Mouse (Mus musculus): ENCODE measurements at regions not wholly inside any gene's neighbourhood (a gene's known extent, or its start where the extent isn't known, plus 50 kb on each side); places are given as distances from the start of the nearest gene placed in this dataset.
A peak's percentile ranks its signal among the peaks of the same experiment; 100 is the strongest.

- Histone ChIP-seq H3K4me1 (peaks cover 43% of the 10 kb centered on the region), H3K27ac (peak overlapping the region; percentile 85), H3K9ac (no peak overlapping the region), H3K27me3 (no peaks in the 10 kb centered on the region), H3K9me3 (replicated peaks) (no peaks in the 10 kb centered on the region), H3K4me3 (replicated peaks) (no peak overlapping the region), H3K4me2 (peak overlapping the region; percentile 2; the same call in 1 of the 2 replicates), H3K36me3 (no peaks in the 10 kb centered on the region)
- under 1% methylated on average over 4 of the region's 4 CpGs for WGBS
- ATAC-seq (replicated peaks; ENCODE audit: low FRiP score) = peak; percentile 48; the same call in 1 of the 2 replicates
Observed at GRCm38 (mm10) chr14:48330965-48331622, 114.8 kb upstream of the Tmem260 start.

- Histone ChIP-seq H3K9me3 (replicated peaks) (no peaks in the 10 kb centered on the region), H3K4me1 (peaks cover 43% of the 10 kb centered on the region), H3K36me3 (no peaks in the 10 kb centered on the region), H3K4me2 (no peak overlapping the region), H3K27ac (peak overlapping the region; percentile 85), H3K27me3 (no peaks in the 10 kb centered on the region), H3K9ac (no peak overlapping the region), H3K4me3 (replicated peaks) (no peak overlapping the region)
- WGBS = 37% methylated on average over 2 of the region's 2 CpGs
- ATAC-seq (replicated peaks; ENCODE audit: low FRiP score) = no peak
Observed at GRCm38 (mm10) chr14:48331623-48332000, 114.3 kb upstream of the Tmem260 start.

- Histone ChIP-seq H3K4me1 (peaks cover 43% of the 10 kb centered on the region), H3K9ac (no peak overlapping the region), H3K36me3 (no peaks in the 10 kb centered on the region), H3K4me2 (no peak overlapping the region), H3K27me3 (no peaks in the 10 kb centered on the region), H3K9me3 (replicated peaks) (no peaks in the 10 kb centered on the region), H3K4me3 (replicated peaks) (no peak overlapping the region), H3K27ac (peak overlapping the region; percentile 85)
- peak; percentile 83 for ATAC-seq (replicated peaks; ENCODE audit: low FRiP score)
- WGBS = 11% methylated on average over 2 of the region's 2 CpGs
Observed at GRCm38 (mm10) chr14:48332193-48332592, 113.7 kb upstream of the Tmem260 start.

- peak; percentile 41; the same call in 1 of the 2 replicates for ATAC-seq (replicated peaks; ENCODE audit: low FRiP score)
- no peak overlapping the region for H3K4me2 ChIP-seq
- H3K27ac ChIP-seq = peak overlapping the region; percentile 85
- no peaks in the 10 kb centered on the region for H3K27me3 ChIP-seq
- 21% methylated on average over 4 of the region's 4 CpGs for WGBS
- H3K4me3 ChIP-seq (replicated peaks) = no peak overlapping the region
- no peak overlapping the region for H3K9ac ChIP-seq
- H3K4me1 ChIP-seq = peaks cover 43% of the 10 kb centered on the region
- H3K36me3 ChIP-seq = no peaks in the 10 kb centered on the region
- H3K9me3 ChIP-seq (replicated peaks) = no peaks in the 10 kb centered on the region
Observed at GRCm38 (mm10) chr14:48332660-48333059, 113.3 kb upstream of the Tmem260 start.

GRCm38 (mm10) chr14:48334106-48334809 lies 111.7 kb upstream of the Tmem260 start:
- Histone ChIP-seq H3K4me1 (peaks cover 43% of the 10 kb centered on the region), H3K27me3 (no peaks in the 10 kb centered on the region), H3K9me3 (replicated peaks) (no peaks in the 10 kb centered on the region), H3K27ac (no peak overlapping the region), H3K36me3 (no peaks in the 10 kb centered on the region), H3K4me3 (replicated peaks) (no peak overlapping the region), H3K9ac (no peak overlapping the region), H3K4me2 (no peak overlapping the region)
- WGBS = 48% methylated on average over 8 of the region's 8 CpGs
- no peak for ATAC-seq (replicated peaks; ENCODE audit: low FRiP score)

- no peaks in the 10 kb centered on the region for H3K27me3 ChIP-seq
- peaks cover 6% of the 10 kb centered on the region; the same call in 1 of the 2 replicates for H3K4me1 ChIP-seq
- H3K9ac ChIP-seq = no peak overlapping the region
- no peak overlapping the region for H3K4me3 ChIP-seq (replicated peaks)
- no peaks in the 10 kb centered on the region for H3K36me3 ChIP-seq
- WGBS = 79% methylated on average over 4 of the region's 4 CpGs
- no peaks in the 10 kb centered on the region for H3K9me3 ChIP-seq (replicated peaks)
- no peak overlapping the region for H3K4me2 ChIP-seq
- no peak for ATAC-seq (replicated peaks; ENCODE audit: low FRiP score)
- no peak overlapping the region for H3K27ac ChIP-seq
Observed at GRCm38 (mm10) chr14:48339434-48339833, 106.5 kb upstream of the Tmem260 start.

- Histone ChIP-seq H3K36me3 (no peaks in the 10 kb centered on the region), H3K27me3 (no peaks in the 10 kb centered on the region), H3K4me2 (no peak overlapping the region), H3K9me3 (replicated peaks) (no peaks in the 10 kb centered on the region), H3K27ac (no peak overlapping the region), H3K4me1 (no peaks in the 10 kb centered on the region), H3K9ac (no peak overlapping the region), H3K4me3 (replicated peaks) (no peak overlapping the region)
- no peak for ATAC-seq (replicated peaks; ENCODE audit: low FRiP score)
- WGBS = 73% methylated on average over 7 of the region's 7 CpGs
Observed at GRCm38 (mm10) chr14:48342944-48343343, 103.0 kb upstream of the Tmem260 start.

GRCm38 (mm10) chr14:48345956-48346355 lies 100.0 kb upstream of the Tmem260 start:
- no peaks in the 10 kb centered on the region for H3K9me3 ChIP-seq (replicated peaks)
- no peak for ATAC-seq (replicated peaks; ENCODE audit: low FRiP score)
- H3K36me3 ChIP-seq = no peaks in the 10 kb centered on the region
- H3K27me3 ChIP-seq = no peaks in the 10 kb centered on the region
- no peak overlapping the region for H3K27ac ChIP-seq
- WGBS = 85% methylated on average over 7 of the region's 7 CpGs
- no peak overlapping the region for H3K4me3 ChIP-seq (replicated peaks)
- no peak overlapping the region for H3K9ac ChIP-seq
- no peak overlapping the region for H3K4me2 ChIP-seq
- no peaks in the 10 kb centered on the region for H3K4me1 ChIP-seq

- 87% methylated on average over 9 of the region's 9 CpGs for WGBS
- Histone ChIP-seq H3K36me3 (no peaks in the 10 kb centered on the region), H3K9me3 (replicated peaks) (no peaks in the 10 kb centered on the region), H3K9ac (no peak overlapping the region), H3K4me3 (replicated peaks) (no peak overlapping the region), H3K4me2 (no peak overlapping the region), H3K27ac (no peak overlapping the region), H3K27me3 (no peaks in the 10 kb centered on the region), H3K4me1 (no peaks in the 10 kb centered on the region)
- ATAC-seq (replicated peaks; ENCODE audit: low FRiP score) = no peak
Observed at GRCm38 (mm10) chr14:48349392-48350044, 96.4 kb upstream of the Tmem260 start.

- no peak overlapping the region for H3K4me2 ChIP-seq
- H3K36me3 ChIP-seq = no peaks in the 10 kb centered on the region
- H3K4me1 ChIP-seq = 0 out of 2 replicates have a peak, but pooled peaks cover 1% of the 10 kb centered on the region
- H3K27me3 ChIP-seq = no peaks in the 10 kb centered on the region
- no peak overlapping the region for H3K9ac ChIP-seq
- ATAC-seq (replicated peaks; ENCODE audit: low FRiP score) = no peak
- no peak overlapping the region for H3K4me3 ChIP-seq (replicated peaks)
- no peak overlapping the region for H3K27ac ChIP-seq
- no peaks in the 10 kb centered on the region for H3K9me3 ChIP-seq (replicated peaks)
- WGBS = 68% methylated on average over 6 of the region's 6 CpGs
Observed at GRCm38 (mm10) chr14:48351652-48352051, 94.3 kb upstream of the Tmem260 start.

- no peak overlapping the region for H3K9ac ChIP-seq
- peaks cover 10% of the 10 kb centered on the region; the same call in 1 of the 2 replicates for H3K4me1 ChIP-seq
- H3K27me3 ChIP-seq = no peaks in the 10 kb centered on the region
- no peak overlapping the region for H3K4me3 ChIP-seq (replicated peaks)
- no peaks in the 10 kb centered on the region for H3K9me3 ChIP-seq (replicated peaks)
- ATAC-seq (replicated peaks; ENCODE audit: low FRiP score) = no peak
- H3K36me3 ChIP-seq = no peaks in the 10 kb centered on the region
- H3K27ac ChIP-seq = no peak overlapping the region
- H3K4me2 ChIP-seq = no peak overlapping the region
Observed at GRCm38 (mm10) chr14:48352825-48353224, 93.1 kb upstream of the Tmem260 start.

GRCm38 (mm10) chr14:48354176-48354575 lies 91.7 kb upstream of the Tmem260 start:
- Histone ChIP-seq H3K4me2 (no peak overlapping the region), H3K9ac (no peak overlapping the region), H3K36me3 (no peaks in the 10 kb centered on the region), H3K9me3 (replicated peaks) (no peaks in the 10 kb centered on the region), H3K27ac (no peak overlapping the region), H3K4me3 (replicated peaks) (no peak overlapping the region), H3K27me3 (peaks cover 2% of the 10 kb centered on the region; the same call in 1 of the 2 replicates), H3K4me1 (peaks cover 10% of the 10 kb centered on the region; the same call in 1 of the 2 replicates)
- WGBS = 17% methylated on average over 1 of the region's 1 CpGs
- no peak for ATAC-seq (replicated peaks; ENCODE audit: low FRiP score)
